Mouse (Mus musculus): ENCODE measurements around the gene Chit1.

The Chit1 gene

GRCm38 (mm10) chr1:134079477-134080163 lies 31.4 kb upstream of the Chit1 start:
- DNase-seq: peak; percentile 83

GRCm38 (mm10) chr1:134080406-134080805 lies 30.6 kb upstream of the Chit1 start:
- no peak for DNase-seq

DNA sequence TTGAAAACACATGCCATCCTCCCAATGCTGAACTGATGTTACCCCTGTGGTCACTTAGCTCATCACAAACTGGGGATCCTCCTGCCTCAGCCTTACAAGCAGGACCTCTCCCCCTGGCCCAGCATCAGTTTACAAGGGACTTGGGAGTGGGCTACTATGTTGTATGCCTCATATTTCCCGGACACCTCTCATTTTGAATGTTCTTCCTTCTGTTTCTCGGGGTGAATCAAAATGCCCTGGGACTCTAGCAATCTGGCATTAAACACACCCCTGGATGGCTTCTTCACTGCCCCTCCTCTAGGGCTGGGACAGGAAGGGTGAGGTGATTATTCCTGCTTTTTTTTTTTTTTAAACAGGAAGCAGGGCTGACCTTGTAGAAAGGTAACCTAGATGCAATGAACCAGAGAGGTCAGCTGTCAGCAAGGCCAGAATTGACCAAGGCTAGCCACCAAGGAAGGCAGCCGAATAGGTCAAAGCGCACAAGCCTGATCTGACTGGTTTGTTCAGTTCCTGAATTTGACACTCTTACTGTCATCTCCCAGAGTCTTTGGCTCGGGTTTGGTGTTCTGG lies 30.1 kb upstream of the Chit1 start:
- DNase-seq: no peak

DNA sequence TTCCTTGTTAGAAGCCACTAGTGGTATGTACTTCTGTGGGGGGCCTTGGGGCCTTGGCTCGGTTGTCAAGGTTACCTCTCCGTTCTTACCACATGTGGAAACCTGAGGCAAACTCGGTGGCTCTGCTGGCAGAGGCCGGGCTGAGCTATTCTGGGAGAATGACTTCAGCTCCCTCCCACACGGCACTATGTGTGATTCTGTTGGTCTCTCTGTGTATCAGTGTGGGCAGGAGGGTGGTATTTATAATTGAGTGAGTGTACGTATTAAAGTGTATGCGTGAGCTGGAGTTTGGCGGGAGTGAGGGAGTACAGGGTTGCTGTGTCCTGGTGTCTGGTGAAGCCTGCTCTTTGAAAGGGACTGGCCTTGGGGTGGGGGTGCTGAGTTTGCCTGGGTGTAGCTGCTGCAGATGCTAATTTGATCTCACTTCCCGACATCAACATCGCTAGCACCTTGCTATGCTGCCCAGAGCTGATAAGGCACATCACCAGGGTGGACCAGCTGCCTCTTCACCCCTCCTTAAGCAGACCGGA lies 28.0 kb upstream of the Chit1 start:
- DNase-seq: no peak

DNA sequence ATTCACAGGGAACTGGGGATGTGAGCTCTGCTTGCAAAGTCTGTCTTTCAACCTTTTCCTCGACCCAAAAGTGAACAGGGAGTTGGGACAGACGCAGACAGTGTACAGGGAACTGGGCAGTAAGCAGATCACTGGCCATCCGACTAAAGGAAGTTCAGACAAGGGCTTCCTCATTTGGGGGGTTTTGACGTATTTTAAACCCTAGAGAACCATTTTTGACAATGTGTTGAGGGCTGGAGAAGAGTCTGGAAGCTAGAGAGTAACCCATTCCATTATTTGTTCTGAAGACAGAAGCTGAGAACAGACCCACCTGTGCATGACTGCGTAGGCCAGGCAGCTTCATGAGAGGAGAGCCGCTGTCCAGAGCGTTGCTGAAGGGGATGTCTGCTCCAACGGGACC lies 27.4 kb upstream of the Chit1 start:
- no peak for DNase-seq

DNA sequence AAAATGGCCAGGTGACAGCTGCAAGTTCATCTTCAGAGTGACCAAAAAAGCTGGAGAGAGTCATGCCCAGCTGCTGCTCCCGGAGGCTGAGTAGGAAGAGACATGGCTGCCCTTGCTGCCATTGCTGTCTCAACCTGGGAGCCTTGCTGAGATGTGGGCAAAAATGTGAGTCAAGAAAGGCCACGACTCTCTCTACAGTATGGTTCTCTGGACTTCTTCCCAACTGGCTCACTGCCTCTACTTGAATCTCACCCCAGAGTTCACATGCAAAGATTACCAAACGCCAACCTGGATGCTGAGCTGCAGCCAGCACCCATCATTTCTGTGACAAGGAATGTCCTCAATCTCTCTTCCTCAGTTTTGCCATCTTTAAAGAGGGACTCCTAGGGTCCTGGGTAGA lies 26.9 kb upstream of the Chit1 start:
- DNase-seq: no peak

DNA sequence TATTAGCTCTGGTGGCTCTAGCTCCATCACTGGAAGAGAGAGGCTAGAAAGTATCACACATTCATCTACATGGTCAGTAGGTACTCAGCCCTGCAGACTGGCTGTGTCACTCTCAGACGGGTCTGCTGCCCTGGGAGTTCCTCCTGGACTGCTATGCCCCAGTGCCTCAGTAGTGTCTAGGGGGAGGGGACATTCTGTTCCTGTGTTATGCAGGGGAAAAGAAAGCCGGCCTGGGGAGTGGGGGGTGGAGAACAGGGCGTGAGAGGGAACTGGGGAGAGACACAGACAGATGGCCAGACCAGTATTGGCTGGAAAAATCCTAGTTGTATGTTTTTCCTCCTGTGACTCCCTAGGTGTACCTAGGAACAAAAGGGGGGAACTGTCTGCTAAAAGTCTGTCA lies 25.0 kb upstream of the Chit1 start:
- DNase-seq: no peak

DNA sequence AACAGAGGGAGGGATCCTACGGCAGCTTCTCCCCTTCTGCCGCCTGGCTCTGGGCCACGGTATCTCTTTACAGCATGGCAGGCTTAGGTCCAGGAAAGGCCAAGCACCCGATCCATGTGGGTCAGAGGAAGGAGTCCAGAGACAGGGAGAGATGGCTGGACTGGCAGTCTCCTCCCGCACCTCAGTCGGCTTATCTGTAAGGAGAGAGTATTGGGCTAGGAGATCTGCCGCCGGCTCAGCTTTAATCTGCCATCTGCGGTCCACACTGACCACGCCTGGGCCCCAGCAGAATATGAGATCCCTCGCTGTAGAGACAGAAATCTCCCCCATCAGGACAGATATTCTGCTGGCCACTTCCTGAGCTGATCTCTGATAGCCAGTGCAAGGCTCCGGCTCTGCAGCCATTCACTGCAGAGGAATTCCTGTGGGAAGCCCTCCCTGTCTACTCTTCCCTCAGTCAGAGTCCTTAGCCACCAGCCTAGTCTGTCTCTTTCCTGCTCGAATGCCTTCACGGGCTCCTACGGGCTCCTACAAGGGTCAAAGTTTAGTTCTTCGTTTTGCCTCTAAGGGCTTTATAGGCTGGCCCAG lies 24.1 kb upstream of the Chit1 start:
- peak; percentile 61 for DNase-seq

DNA sequence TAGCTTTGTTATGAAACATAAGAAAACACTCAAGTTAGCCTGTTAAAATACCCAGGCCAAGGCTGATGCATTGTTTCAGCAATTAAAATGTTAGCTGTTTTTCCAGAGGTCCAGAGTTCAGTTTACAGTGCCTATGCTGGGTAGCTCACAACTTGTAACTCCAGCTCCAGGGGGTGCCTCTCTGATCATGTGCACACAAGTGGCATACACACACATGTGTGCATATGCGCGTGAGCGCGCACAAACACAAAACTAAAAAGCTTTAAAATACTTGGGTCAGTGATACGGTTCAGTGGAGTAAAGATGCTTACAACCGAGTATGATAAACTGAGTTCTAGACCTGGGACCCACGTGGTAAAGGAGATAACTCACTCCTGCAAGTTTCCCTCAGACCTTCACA lies 22.0 kb upstream of the Chit1 start:
- DNase-seq: no peak

DNA sequence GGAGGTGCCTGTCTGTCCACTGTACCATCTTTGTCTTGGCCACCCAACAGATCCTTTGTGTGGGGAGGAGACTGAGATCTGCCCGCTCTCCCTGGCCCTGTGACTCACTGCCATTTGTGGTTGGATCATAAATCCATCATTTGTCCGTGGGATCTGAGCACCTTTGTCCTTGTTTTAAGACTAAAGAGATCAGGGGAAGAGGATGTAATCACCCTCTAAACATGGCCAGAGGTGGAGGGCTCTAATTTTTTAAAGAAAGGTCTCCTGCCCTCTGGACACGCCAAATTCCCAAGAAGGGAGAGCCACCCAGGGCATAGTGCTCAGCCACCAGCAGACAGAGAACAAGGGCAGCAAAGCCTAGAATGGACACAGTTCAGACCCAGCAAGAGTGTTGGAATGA lies 19.2 kb upstream of the Chit1 start:
- DNase-seq: no peak

DNA sequence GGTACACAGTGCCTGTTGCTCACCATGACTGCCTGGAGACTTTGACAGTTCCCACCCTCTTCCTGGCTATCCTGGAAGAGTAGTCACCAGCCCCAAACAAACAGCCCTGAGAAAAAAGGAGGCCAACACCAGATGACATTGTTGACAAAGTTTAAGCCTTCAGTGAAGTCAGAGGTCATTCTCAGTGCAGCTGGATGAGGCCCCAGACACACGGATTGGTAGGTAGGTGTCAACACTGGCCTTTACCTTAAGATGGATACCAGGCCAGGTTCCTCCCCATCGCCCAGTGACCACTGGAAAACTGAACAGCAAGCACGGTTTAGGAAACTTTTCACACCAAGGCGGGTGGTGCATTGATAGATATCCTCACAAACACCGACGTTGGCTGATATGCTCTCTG lies 18.7 kb upstream of the Chit1 start:
- DNase-seq: no peak

GRCm38 (mm10) chr1:134092852-134093770 lies 17.9 kb upstream of the Chit1 start:
- DNase-seq: peak; percentile 97

DNA sequence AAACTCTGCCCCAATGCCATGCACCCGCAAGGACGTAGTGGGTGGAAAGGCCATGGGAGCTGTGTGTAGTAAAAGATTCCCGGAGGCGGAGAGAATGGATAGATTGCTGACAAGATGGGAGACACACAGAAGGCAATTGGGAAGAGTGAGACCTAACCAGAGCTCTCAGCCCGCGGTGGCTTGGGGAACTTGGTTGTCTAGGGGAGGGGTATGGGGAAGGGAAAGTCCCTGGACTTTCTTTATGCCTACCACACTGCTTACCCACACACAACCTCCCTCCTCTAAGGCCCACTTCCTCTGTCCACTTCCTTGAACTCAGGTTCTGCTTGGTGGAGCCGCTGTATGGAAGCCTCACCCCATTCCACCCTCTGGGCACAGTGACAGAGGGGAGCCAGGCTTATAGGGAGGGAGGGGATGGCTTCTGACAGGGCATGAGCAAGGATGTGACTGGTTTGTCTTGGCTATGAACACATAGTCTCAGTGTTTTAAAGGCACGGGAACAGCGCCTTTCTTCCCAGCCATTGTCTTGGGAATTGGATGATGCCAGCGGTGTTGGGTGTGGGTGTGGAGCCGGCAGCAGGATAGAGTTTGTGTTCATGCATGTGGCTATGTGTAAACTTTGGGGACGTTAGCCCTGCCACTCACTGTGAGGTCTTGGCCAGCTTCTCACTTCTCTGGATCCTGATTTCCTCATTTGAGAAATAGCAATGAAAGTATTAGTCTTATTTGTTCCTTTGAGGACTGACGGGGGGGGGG lies 17.1 kb upstream of the Chit1 start:
- no peak for DNase-seq

- no peak for DNase-seq
Measured at GRCm38 (mm10) chr1:134095033-134095612, 15.9 kb upstream of the Chit1 start.

DNA sequence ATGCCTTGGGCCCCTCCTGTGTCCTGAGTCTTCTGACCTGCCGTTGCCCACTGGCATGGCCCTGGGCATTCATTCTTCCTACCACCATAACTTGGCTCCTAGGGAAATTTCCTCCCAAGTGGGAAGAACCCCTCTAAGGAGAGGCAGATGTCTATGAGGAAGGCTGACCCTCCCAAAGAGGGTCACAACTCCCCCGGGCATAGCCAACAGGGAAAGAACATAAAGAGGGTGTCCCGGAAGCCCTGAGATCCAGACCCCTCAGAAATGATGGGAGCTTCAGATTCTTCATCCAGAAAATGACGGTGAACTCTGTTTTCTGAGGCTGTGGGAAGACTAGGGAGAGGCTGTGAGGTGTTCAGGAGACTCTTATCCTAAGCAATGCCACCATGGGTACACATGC lies 15.3 kb upstream of the Chit1 start:
- no peak for DNase-seq

DNA sequence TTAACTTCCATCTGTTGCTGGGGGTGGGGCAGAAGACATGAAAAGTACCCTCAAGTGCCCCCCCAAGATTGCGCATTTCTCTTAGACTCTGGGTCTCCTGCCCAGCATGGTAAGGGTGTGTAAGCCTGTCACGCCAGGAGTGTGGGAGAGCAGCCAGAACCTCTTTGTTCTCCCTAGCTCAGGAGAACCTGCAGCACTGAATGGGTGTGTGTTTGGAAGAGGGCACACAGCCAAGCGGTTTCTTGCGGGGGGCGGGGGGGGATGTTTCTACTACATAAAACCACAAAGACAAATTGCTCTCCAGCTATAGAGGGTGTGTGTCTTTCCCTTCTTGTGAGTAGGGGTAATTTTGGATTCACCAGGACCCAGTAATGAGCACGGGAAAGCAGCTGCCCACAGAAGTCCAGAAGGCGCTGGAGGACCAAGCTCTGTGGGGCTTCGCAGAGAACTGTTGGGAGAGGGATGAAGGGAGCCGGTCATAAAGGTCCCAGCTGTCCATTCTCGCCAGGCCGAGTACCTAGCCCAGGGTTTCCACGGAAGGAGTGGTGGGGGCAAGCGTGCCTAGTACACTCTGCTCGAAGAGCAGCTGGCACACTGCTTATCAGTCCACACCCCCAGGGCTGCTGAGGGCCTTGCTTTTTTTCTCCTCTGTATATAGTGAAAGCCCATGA lies 14.6 kb upstream of the Chit1 start:
- DNase-seq: no peak

GRCm38 (mm10) chr1:134097080-134097855 lies 13.8 kb upstream of the Chit1 start:
- DNase-seq: no peak

DNA sequence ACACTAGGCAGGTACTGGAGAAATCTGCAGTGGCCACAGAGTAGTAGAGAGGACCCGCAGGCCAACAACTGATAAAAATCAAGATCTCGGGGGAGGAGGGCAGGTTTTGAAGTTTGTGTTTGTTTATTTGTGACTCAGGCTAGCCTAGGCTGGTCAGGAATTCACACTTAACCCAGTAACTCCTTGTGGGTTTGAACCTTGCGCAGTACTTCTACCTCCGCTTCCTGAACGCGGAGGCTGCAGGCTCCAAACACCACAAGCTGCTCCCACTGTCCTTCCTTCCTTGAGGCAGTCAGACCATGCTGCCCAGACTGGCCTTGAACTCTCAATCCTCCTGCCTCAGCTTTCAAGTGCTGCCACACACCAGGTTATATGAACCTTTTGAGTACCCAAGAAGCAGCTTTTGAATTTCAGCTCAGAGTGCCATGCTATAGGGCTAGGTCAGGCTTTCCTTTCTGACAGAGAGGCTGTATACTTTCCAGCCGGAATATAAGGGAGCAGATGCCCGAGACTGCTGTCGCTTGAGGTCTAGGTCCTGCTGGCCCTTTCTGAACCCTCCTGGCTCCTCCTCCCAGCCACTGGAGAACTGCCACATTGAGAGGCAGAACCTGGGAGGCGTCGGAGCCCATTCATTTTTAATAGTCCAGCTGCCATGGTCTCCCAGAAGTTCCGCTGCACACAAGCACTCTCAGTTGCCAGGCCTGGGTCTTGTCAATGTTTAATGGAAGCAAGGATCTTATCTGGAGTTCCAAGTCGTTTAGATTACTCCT lies 12.9 kb upstream of the Chit1 start:
- peak; percentile 73 for DNase-seq

DNA sequence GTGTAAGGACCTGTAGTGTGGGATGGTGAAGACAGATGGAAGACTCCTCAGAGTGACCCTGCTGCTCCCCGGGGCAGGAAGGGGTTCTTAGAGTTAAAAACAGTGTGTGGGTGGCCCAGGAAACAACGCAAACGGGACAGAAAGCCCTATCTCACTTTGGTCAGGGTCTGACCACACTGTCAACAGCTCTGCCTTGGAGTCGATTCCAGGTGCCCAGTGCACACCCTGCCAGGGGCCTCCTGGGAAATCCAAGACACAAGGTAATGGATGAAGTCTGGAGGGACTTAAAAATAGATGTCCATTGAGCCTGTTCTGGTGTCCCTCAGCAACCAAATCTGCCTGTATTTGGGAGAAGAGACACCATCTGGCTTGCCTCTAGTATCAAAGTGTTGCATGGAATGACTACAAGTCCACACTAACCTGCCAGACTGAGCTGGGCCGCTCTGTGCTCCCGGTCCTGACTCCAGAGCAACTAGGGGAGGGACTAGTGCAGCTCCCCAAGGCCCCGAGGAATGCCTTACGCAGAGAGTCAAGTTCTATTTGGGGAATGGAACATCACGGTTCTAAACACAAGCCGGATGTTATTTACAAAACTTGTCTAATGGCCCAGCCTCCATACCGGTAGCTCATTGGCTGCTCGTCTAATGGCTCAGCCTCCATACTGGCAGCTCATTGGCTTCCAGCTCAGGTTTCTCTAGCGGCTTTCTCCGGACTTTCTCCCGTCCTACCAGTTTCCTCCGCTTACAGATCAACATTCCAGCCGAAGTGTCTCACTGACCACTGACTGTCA lies 12.1 kb upstream of the Chit1 start:
- peak; percentile 87 for DNase-seq

Measured in kidney, postnatal 10 days (tissue).